Mouse (Mus musculus) thymus, adult 18-20 months (tissue): ENCODE data around the gene Dcdc2c.

Source experiments
- DNase-seq, 2 experiments: peaks; one replicate each; pipeline ENCODE4 v3.0.0; 2022; ENCODE audit warnings: mixed read lengths in 2 of 2

Dcdc2c gene

DNA sequence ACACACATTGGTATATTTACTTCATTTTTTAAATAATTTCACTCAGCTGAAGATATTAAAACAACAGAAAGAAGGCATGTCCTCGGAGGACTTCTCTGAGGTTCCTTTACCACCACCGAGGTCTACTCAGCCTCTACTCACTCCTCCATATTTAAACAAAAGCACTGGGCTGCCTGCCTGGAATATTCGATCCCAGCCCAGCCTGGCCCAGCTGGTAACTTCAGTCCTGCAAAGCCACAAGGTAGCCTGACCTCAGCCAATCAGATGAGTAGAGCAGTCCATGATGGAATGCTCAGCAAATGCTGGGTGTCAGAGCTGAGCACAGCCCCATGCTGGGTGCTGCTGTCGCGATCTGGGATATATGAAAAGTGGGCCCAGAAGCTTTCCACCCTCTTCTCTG, 115.7 kb downstream of the Dcdc2c start:
- DNase-seq: no peak

- no peak for DNase-seq
Observed at GRCm38 (mm10) chr12:28432729-28433067, 119.5 kb downstream of the Dcdc2c start.

DNA sequence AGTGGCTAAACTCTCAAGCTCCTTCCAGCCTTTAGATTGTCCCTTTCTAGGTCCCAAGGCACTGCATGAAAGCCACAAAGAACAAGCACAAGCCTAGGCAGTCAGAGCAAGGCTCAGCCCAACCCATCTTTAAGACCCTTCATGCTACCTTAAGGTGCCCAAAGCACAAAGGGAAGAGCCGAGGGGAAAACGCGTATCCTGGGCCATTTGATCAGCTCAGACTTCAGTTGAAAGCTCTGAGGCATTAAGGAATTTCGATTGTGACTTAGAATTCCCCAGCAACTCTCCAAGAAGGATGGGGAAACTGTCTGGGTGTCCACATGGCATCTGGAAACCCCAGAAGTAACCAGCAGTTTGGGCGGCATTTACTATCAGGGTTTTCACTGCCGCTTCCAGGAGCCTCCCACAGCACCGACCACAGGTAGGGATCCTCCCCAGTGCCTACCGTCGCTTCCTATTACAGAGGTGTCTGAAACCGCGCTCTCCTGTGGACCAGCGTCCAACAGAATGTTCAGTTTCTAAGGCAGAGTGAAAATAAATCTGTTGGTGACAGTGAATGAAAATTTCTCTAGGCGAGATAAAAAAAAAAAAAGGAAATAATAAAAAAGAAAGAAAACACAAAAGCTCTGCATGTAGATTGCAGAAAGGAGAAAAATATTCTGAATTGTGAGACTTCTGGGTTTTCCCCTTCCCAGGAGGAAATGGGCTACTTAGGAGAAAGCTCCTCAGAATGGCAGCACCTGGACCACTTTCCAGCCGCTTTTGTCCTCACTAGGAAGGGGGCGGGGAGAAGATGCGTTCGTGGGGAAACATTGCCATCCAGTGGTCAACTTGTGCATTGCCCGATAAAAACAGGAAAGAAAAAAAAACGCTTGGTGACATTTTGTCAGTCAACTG, 120.1 kb downstream of the Dcdc2c start:
- no peak for DNase-seq

DNA sequence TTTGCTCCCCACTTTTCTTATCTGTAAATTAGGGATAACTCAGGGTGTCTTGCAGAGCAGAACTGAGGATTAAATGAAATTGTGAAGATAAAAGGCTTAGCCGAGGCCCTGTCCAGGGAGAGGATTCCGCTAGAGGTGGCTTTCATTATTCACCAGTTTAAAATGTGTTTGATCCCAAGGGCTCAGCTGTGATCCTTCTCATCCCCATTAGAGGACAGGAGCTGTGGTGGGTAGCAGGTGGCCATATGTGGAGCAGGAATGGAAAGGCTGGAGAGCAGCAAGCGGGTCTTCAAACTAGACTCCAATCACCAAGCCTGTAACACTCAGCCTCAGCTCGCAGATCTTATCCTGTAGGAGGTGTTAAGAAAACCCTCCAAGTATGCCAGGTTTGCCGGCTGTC, 122.3 kb downstream of the Dcdc2c start:
- no peak for DNase-seq

DNA sequence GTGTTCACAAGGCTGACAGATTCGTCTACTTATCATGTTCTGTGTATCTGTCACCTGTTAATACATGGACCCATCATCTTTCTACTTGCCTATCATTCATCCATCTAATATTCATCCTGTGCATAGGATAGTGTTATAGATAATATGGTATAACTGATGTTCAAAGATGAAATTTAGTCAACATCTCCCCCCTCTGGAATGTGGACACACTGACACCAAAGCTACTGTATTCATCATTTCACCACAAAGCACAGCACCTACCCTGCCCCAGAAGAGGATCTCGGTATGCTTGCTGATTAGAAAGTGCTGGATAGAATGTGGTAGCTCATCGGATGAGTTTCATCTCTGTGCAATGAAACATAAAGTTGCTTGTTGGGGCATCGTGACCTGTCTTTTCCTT, 135.2 kb downstream of the Dcdc2c start:
- no peak for DNase-seq

DNA sequence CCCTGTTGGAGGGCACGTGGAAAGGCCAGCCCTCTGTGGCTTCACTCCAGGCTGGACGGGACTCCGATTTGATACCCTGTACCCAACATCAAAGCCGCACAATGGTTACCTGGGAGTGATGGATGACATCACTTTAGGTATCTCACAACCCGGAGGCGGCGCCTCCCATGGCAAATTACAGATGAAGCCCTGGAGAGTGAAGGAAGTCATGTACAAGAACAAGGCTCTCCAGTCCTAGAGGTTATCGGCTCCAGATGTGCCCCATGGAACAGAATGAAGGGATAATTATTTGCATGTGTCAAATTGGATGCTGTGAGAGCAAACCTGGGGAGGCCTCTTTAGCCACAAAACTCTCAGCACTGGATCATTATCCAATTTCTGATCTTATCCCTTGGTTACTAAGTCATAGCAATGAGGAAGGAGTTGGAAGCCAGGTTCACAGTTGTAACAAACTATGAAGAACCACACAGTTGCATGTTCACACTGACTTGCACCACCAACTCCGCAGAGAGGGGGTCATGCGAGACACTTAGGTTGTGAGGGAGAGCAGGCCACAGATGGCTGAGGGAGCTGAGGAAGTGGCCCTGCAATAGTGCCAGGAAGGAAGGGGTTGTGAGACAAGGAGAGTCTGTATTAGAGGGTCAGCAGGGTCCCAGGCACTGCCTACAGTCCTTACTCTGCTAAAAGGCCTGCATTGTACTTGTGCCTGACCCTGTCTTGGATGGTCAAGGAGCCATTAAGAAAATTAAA, 144.4 kb downstream of the Dcdc2c start:
- no peak for DNase-seq

DNA sequence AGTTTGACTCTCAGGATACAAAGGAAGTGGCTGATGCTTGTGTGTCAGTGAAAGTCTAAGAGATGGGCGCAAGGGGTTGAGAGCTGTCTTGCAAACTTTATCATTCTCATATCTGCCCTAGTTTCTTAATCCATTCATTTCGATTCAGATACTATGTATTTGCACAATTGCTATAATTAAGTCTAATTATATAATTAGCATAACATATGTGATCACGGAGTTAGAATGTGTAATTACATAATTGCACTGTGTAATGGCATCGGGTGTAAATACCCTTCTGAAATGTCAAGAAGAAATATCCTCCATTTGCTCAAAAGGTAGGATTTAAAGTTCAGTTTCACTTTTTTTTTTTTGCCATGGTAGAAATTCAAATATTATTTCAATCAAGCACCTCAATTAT, 149.9 kb downstream of the Dcdc2c start:
- DNase-seq: no peak

GRCm38 (mm10) chr12:28401372-28401771, 150.8 kb downstream of the Dcdc2c start:
- DNase-seq: no peak

GRCm38 (mm10) chr12:28392129-28392528, 160.1 kb downstream of the Dcdc2c start:
- no peak for DNase-seq
